Mouse (Mus musculus) limb, embryonic 13.5 days (tissue): Measurements from ENCODE around the gene Larp4b. TPM values are rescaled to one million over a fixed set of nuclear protein-coding genes. Genes with fewer than 3 reads are reported as not detected.

ENCODE experiments used
- ATAC-seq: fragments of 200-750 bp; cut with Nextera tagmentation; 2 replicates; pipeline ENCODE4 v1.8.0; 2017; ENCODE audit warnings: low read depth, moderate number of reproducible peaks, moderate TSS enrichment; ENCODE audit not compliant: low FRiP score
- H3K27ac ChIP-seq: fragments of 300-500 bp; sonication (generic); 2 replicates; pipeline ENCODE4 v1.5.1; 2015; ENCODE audit warnings: inconsistent platforms, mild to moderate bottlenecking, moderate library complexity
- H3K27me3 ChIP-seq: fragments of 300-500 bp; sonication (generic); 2 replicates; pipeline ENCODE4 v1.6.1; 2015; ENCODE audit warnings: mild to moderate bottlenecking, inconsistent platforms
- H3K36me3 ChIP-seq: fragments of 300-500 bp; sonication (generic); 2 replicates; pipeline ENCODE4 v1.6.1; 2015; ENCODE audit warnings: inconsistent platforms, mild to moderate bottlenecking, moderate library complexity
- H3K4me1 ChIP-seq: fragments of 300-500 bp; sonication (generic); 2 replicates; pipeline ENCODE4 v1.6.1; 2015; ENCODE audit warnings: inconsistent platforms
- H3K4me2 ChIP-seq: fragments of 300-500 bp; sonication (generic); replicated peaks from 2 replicates; pipeline ENCODE4 v1.6.1; 2015; ENCODE audit warnings: inconsistent platforms, mild to moderate bottlenecking, moderate library complexity
- H3K4me3 ChIP-seq: fragments of 300-500 bp; sonication (generic); 2 replicates; pipeline ENCODE4 v1.5.1; 2015; ENCODE audit warnings: moderate library complexity, mild to moderate bottlenecking, inconsistent platforms
- H3K9ac ChIP-seq: fragments of 300-500 bp; sonication (generic); 2 replicates; pipeline ENCODE4 v1.6.1; 2015; ENCODE audit warnings: mild to moderate bottlenecking, inconsistent platforms
- H3K9me3 ChIP-seq: fragments of 300-500 bp; sonication (generic); 2 replicates; pipeline ENCODE4 v1.6.1; 2016; ENCODE audit warnings: inconsistent platforms
- WGBS: fragments of 180-500 bp; shearing (Covaris S2); methylation state at CpG from one replicate; pipeline ENCODE4 v1.1.7; 2015; 5-methylcytosine and 5-hydroxymethylcytosine counted together
- polyA plus RNA-seq: library from polyadenylated mRNA; unstranded; fragments of >200 nt; fragmentation: Nextera tagmentation; extraction: Ambion mirVana; gene quantifications from 2 replicates; pipeline ENCODE4 v1.2.1, GENCODE M21; 2015

Gene Larp4b
- polyA plus RNA-seq, 1 experiment from 2014 or later = 29.6 TPM

GRCm38 (mm10) chr13:9153803-9154202, 60.1 kb downstream of the Larp4b start:
- no peaks in the 10 kb centered on the region for H3K27me3 ChIP-seq
- 81% methylated on average over 9 of the region's 9 CpGs for WGBS
- no peak overlapping the region for H3K4me3 ChIP-seq
- no peaks in the 10 kb centered on the region for H3K9me3 ChIP-seq
- ATAC-seq = no peak
- peaks cover 68% of the 10 kb centered on the region for H3K36me3 ChIP-seq
- no peak overlapping the region for H3K9ac ChIP-seq
- peaks cover 6% of the 10 kb centered on the region for H3K4me1 ChIP-seq
- no peak overlapping the region for H3K27ac ChIP-seq
- H3K4me2 ChIP-seq = no peak overlapping the region

GRCm38 (mm10) chr13:9159282-9159681, 65.6 kb downstream of the Larp4b start:
- ATAC-seq = no peak
- 85% methylated on average over 10 of the region's 10 CpGs for WGBS
- no peak overlapping the region for H3K9ac ChIP-seq
- peaks cover 70% of the 10 kb centered on the region for H3K36me3 ChIP-seq
- H3K9me3 ChIP-seq = no peaks in the 10 kb centered on the region
- H3K27me3 ChIP-seq = no peaks in the 10 kb centered on the region
- H3K4me2 ChIP-seq = no peak overlapping the region
- no peak overlapping the region for H3K4me3 ChIP-seq
- no peak overlapping the region for H3K27ac ChIP-seq
- no peaks in the 10 kb centered on the region for H3K4me1 ChIP-seq

- H3K36me3 ChIP-seq = peaks cover 86% of the 10 kb centered on the region
- no peak overlapping the region for H3K9ac ChIP-seq
- H3K27ac ChIP-seq = no peak overlapping the region
- no peak overlapping the region for H3K4me3 ChIP-seq
- no peaks in the 10 kb centered on the region for H3K9me3 ChIP-seq
- no peak overlapping the region for H3K4me2 ChIP-seq
- ATAC-seq = no peak
- WGBS = 94% methylated on average over 4 of the region's 4 CpGs
- no peaks in the 10 kb centered on the region for H3K27me3 ChIP-seq
- no peaks in the 10 kb centered on the region for H3K4me1 ChIP-seq
Observed at GRCm38 (mm10) chr13:9162888-9163287, 69.2 kb downstream of the Larp4b start.

GRCm38 (mm10) chr13:9167842-9168241, 74.2 kb downstream of the Larp4b start:
- Histone ChIP-seq H3K9me3 (no peaks in the 10 kb centered on the region), H3K9ac (no peak overlapping the region), H3K4me3 (no peak overlapping the region), H3K27ac (no peak overlapping the region), H3K4me1 (no peaks in the 10 kb centered on the region), H3K36me3 (peaks cover 83% of the 10 kb centered on the region), H3K27me3 (no peaks in the 10 kb centered on the region), H3K4me2 (no peak overlapping the region)
- 74% methylated on average over 3 of the region's 3 CpGs for WGBS
- no peak for ATAC-seq

- H3K9me3 ChIP-seq = no peaks in the 10 kb centered on the region
- no peaks in the 10 kb centered on the region for H3K27me3 ChIP-seq
- H3K27ac ChIP-seq = no peak overlapping the region
- H3K36me3 ChIP-seq = peaks cover 85% of the 10 kb centered on the region
- H3K9ac ChIP-seq = no peak overlapping the region
- no peak overlapping the region for H3K4me2 ChIP-seq
- H3K4me1 ChIP-seq = no peaks in the 10 kb centered on the region
- WGBS = 90% methylated on average over 6 of the region's 6 CpGs
- no peak overlapping the region for H3K4me3 ChIP-seq
- no peak for ATAC-seq
Observed at GRCm38 (mm10) chr13:9169616-9170015, 75.9 kb downstream of the Larp4b start.

GRCm38 (mm10) chr13:9170726-9171125, 77.0 kb downstream of the Larp4b start:
- ATAC-seq = no peak
- Histone ChIP-seq H3K27me3 (no peaks in the 10 kb centered on the region), H3K36me3 (peaks cover 79% of the 10 kb centered on the region), H3K4me1 (no peaks in the 10 kb centered on the region), H3K27ac (no peak overlapping the region), H3K9me3 (no peaks in the 10 kb centered on the region), H3K9ac (no peak overlapping the region), H3K4me2 (no peak overlapping the region), H3K4me3 (no peak overlapping the region)
- 88% methylated on average over 16 of the region's 16 CpGs for WGBS

- no peak overlapping the region for H3K4me2 ChIP-seq
- H3K27ac ChIP-seq = no peak overlapping the region
- no peaks in the 10 kb centered on the region for H3K27me3 ChIP-seq
- no peak for ATAC-seq
- H3K4me1 ChIP-seq = no peaks in the 10 kb centered on the region
- no peak overlapping the region for H3K4me3 ChIP-seq
- no peak overlapping the region for H3K9ac ChIP-seq
- H3K9me3 ChIP-seq = no peaks in the 10 kb centered on the region
- WGBS = 84% methylated on average over 3 of the region's 3 CpGs
- peaks cover 55% of the 10 kb centered on the region for H3K36me3 ChIP-seq
Observed at GRCm38 (mm10) chr13:9173414-9173813, 79.7 kb downstream of the Larp4b start.

GRCm38 (mm10) chr13:9175171-9175570, 81.5 kb downstream of the Larp4b start:
- no peak overlapping the region for H3K4me2 ChIP-seq
- H3K9ac ChIP-seq = no peak overlapping the region
- H3K36me3 ChIP-seq = peaks cover 40% of the 10 kb centered on the region
- H3K27ac ChIP-seq = no peak overlapping the region
- no peaks in the 10 kb centered on the region for H3K27me3 ChIP-seq
- H3K9me3 ChIP-seq = no peaks in the 10 kb centered on the region
- no peak overlapping the region for H3K4me3 ChIP-seq
- H3K4me1 ChIP-seq = peaks cover 9% of the 10 kb centered on the region
- ATAC-seq = no peak
- WGBS = 89% methylated on average over 5 of the region's 5 CpGs

GRCm38 (mm10) chr13:9178270-9178669, 84.6 kb downstream of the Larp4b start:
- no peak for ATAC-seq
- no peaks in the 10 kb centered on the region for H3K9me3 ChIP-seq
- WGBS = 87% methylated on average over 4 of the region's 4 CpGs

GRCm38 (mm10) chr13:9178718-9179117, 85.0 kb downstream of the Larp4b start:
- 71% methylated on average over 3 of the region's 3 CpGs for WGBS
- peaks cover 11% of the 10 kb centered on the region for H3K4me1 ChIP-seq
- no peaks in the 10 kb centered on the region for H3K27me3 ChIP-seq
- ATAC-seq = no peak
- peaks cover 13% of the 10 kb centered on the region for H3K36me3 ChIP-seq
- H3K27ac ChIP-seq = no peak overlapping the region
- no peak overlapping the region for H3K4me2 ChIP-seq
- no peak overlapping the region for H3K9ac ChIP-seq
- no peak overlapping the region for H3K4me3 ChIP-seq
- H3K9me3 ChIP-seq = no peaks in the 10 kb centered on the region

More at GRCm38 (mm10) chr13:9178270-9178669, 84.6 kb downstream of the Larp4b start:
- H3K27ac ChIP-seq = no peak overlapping the region
- peaks cover 16% of the 10 kb centered on the region for H3K36me3 ChIP-seq
- H3K4me3 ChIP-seq = no peak overlapping the region
- H3K9ac ChIP-seq = no peak overlapping the region
- no peak overlapping the region for H3K4me2 ChIP-seq
- H3K27me3 ChIP-seq = no peaks in the 10 kb centered on the region
- peaks cover 11% of the 10 kb centered on the region for H3K4me1 ChIP-seq

- 44% methylated on average over 11 of the region's 11 CpGs for WGBS
- Histone ChIP-seq H3K9me3 (no peaks in the 10 kb centered on the region), H3K36me3 (peaks cover 2% of the 10 kb centered on the region; the same call in 1 of the 2 replicates), H3K4me3 (peak overlapping the region; percentile 15), H3K4me1 (peaks cover 11% of the 10 kb centered on the region), H3K9ac (no peak overlapping the region), H3K4me2 (peak overlapping the region; percentile 46), H3K27me3 (no peaks in the 10 kb centered on the region), H3K27ac (no peak overlapping the region)
- ATAC-seq = peak; percentile 18; the same call in 1 of the 2 replicates
Observed at GRCm38 (mm10) chr13:9180221-9180620, 86.5 kb downstream of the Larp4b start.

GRCm38 (mm10) chr13:9181106-9181505, 87.4 kb downstream of the Larp4b start:
- WGBS = 75% methylated on average over 6 of the region's 6 CpGs
- H3K36me3 ChIP-seq = peaks cover 2% of the 10 kb centered on the region; the same call in 1 of the 2 replicates
- no peaks in the 10 kb centered on the region for H3K9me3 ChIP-seq
- H3K4me2 ChIP-seq = no peak overlapping the region
- H3K4me1 ChIP-seq = peaks cover 11% of the 10 kb centered on the region
- no peaks in the 10 kb centered on the region for H3K27me3 ChIP-seq
- H3K4me3 ChIP-seq = no peak overlapping the region
- H3K27ac ChIP-seq = no peak overlapping the region
- no peak overlapping the region for H3K9ac ChIP-seq
- no peak for ATAC-seq

- peaks cover 11% of the 10 kb centered on the region for H3K4me1 ChIP-seq
- H3K9me3 ChIP-seq = no peaks in the 10 kb centered on the region
- H3K27me3 ChIP-seq = no peaks in the 10 kb centered on the region
- no peak overlapping the region for H3K4me2 ChIP-seq
- peak; percentile 59; the same call in 1 of the 2 replicates for ATAC-seq
- WGBS = 12% methylated on average over 11 of the region's 11 CpGs
- no peaks in the 10 kb centered on the region for H3K36me3 ChIP-seq
- H3K4me3 ChIP-seq = no peak overlapping the region
- H3K9ac ChIP-seq = no peak overlapping the region
- no peak overlapping the region for H3K27ac ChIP-seq
Observed at GRCm38 (mm10) chr13:9181666-9182264, 88.1 kb downstream of the Larp4b start.
